Mouse (Mus musculus): Measurements from ENCODE around the gene Neurl1a. TPM values are rescaled to one million over a fixed set of nuclear protein-coding genes. Genes with fewer than 3 reads are reported as not detected.

Gene Neurl1a
- polyA plus RNA-seq, 1 experiment from 2014 or later = 1.1 TPM

DNA sequence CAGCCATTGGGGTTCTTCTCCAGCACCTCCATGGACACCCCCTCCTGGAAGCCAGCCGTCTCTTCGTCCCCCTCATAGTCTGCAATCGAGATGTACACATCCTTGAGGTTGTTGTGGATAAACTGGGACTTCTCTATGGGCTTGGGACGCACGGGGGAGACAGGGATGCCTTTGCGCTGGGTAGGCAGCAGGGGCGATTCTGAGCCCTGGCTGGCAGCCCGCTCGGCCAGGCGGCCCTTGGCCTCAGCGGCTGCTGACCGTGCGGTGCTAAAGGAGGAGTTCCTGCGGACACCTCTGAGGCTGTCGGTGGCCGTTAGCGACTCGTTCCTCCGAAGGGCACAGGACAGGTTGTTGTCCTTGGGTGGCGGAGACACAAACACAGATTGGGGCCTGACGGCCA is 88.4 kb downstream of the Neurl1a start:
- Histone ChIP-seq H3K4me2 (no peak overlapping the region), H3K4me3 (replicated peaks) (no peak overlapping the region), H3K9me3 (replicated peaks) (no peaks in the 10 kb centered on the region), H3K27me3 (no peaks in the 10 kb centered on the region), H3K4me1 (replicated peaks) (no peaks in the 10 kb centered on the region), H3K27ac (no peak overlapping the region), H3K9ac (no peak overlapping the region), H3K36me3 (peaks cover 21% of the 10 kb centered on the region)
- 84% methylated on average over 21 of the region's 21 CpGs for WGBS (ENCODE audit: insufficient replicate concordance)
- no peak for DNase-seq
- ATAC-seq (ENCODE audit: low read depth) = no peak

DNA sequence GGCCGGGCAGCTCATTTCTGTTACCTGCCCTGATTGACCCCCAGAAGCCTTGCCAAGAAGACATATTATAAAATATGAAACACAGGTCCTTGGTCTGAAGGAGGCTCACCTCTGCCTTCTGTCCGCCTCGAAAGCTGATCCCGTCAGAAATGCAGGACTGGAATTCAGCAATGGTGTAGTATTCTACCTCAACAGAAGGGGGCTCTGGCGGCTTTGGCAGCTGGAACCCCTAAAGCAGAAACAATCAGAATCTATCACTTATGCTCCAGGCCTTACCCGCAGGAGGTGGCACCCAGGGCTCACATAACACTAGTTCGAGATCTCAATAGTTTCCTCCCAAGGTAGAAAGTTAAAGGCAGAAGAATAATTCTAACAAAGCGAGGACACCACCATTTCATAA is 91.1 kb downstream of the Neurl1a start:
- no peaks in the 10 kb centered on the region for H3K4me1 ChIP-seq (replicated peaks)
- peaks cover 35% of the 10 kb centered on the region for H3K36me3 ChIP-seq
- ATAC-seq (ENCODE audit: low read depth) = no peak
- no peak overlapping the region for H3K4me2 ChIP-seq
- no peak overlapping the region for H3K4me3 ChIP-seq (replicated peaks)
- H3K27me3 ChIP-seq = no peaks in the 10 kb centered on the region
- no peaks in the 10 kb centered on the region for H3K9me3 ChIP-seq (replicated peaks)
- DNase-seq = no peak
- no peak overlapping the region for H3K9ac ChIP-seq
- H3K27ac ChIP-seq = no peak overlapping the region
- 53% methylated on average over 8 of the region's 8 CpGs for WGBS (ENCODE audit: insufficient replicate concordance)

DNA sequence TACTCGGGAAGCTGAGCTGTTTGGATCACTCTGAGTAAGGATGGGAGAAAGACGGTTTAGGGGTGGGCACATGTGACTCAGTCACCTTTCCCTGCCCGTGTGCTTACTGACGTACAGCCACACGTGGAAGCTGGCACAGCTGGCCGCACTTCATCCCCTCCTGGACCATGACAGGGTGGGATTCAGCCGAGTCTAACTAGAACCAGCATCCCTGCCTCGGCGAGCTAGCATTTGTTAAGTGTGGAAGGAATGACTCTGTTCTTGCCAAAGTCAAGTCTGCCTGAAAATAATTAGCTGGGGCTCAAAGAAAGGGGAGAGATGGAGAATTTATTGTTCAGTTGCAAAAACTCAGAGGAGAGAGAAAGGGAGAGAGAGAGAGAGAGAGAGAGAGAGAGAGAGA is 91.9 kb downstream of the Neurl1a start:
- H3K36me3 ChIP-seq = peaks cover 35% of the 10 kb centered on the region

DNA sequence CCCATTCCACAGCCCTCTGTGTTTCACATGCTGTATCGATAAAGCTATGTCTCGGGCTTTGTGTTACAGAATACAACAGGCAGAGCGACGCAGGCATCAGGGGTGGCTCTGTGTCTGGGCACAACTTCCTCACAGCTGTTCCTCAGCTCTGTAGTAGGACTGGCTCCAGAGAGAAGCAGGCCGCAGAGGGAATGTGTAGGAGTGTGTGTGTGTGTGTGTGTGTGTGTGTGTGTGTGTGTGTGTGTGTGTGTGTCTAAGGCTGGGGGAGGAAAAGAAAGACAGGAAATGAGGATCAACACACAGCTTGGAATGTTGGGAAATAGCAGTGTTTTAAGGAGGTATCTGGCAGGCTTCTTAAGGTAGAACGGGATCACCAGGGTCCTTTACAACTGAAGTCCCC is 98.1 kb downstream of the Neurl1a start:
- Histone ChIP-seq H3K36me3 (peaks cover 30% of the 10 kb centered on the region; the same call in 1 of the 2 replicates), H3K4me3 (replicated peaks) (no peak overlapping the region), H3K27ac (no peak overlapping the region; the same call in 1 of the 2 replicates), H3K9ac (no peak overlapping the region), H3K4me2 (no peak overlapping the region), H3K4me1 (replicated peaks) (peaks cover 18% of the 10 kb centered on the region), H3K9me3 (replicated peaks) (no peaks in the 10 kb centered on the region), H3K27me3 (no peaks in the 10 kb centered on the region)
- 66% methylated on average over 6 of the region's 6 CpGs for WGBS (ENCODE audit: insufficient replicate concordance)
- no peak for ATAC-seq (ENCODE audit: low read depth)
- DNase-seq = no peak

More for the DNA sequence above, 91.9 kb downstream of the Neurl1a start:
- no peak overlapping the region for H3K4me2 ChIP-seq
- WGBS (ENCODE audit: insufficient replicate concordance) = 73% methylated on average over 9 of the region's 9 CpGs
- no peak overlapping the region for H3K4me3 ChIP-seq (replicated peaks)
- no peaks in the 10 kb centered on the region for H3K27me3 ChIP-seq
- no peak overlapping the region for H3K27ac ChIP-seq
- no peak overlapping the region for H3K9ac ChIP-seq
- H3K4me1 ChIP-seq (replicated peaks) = no peaks in the 10 kb centered on the region
- no peak for DNase-seq
- H3K9me3 ChIP-seq (replicated peaks) = no peaks in the 10 kb centered on the region
- ATAC-seq (ENCODE audit: low read depth) = no peak

DNA sequence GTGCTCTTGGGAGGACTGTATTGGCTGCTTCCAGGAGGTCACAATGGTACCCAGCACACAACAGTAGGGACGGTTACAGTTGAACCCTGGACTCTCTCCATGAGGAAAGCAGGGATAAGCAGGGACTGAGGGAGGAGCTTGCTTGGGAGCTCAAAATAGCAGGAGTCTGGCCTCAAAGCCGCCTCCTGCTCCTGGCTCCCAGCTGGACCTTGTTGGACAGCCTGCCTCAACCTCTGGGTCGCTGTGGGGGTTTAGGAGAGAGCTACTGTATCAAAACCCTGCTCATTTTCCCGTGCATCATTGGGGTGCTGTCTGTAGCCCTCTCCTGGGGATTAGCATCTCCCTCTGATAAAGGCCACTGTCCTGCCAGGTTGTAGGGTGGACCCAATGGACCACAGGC is 100.8 kb downstream of the Neurl1a start:
- Histone ChIP-seq H3K9me3 (replicated peaks) (no peaks in the 10 kb centered on the region), H3K4me1 (replicated peaks) (peaks cover 18% of the 10 kb centered on the region), H3K27ac (no peak overlapping the region), H3K9ac (no peak overlapping the region), H3K4me3 (replicated peaks) (no peak overlapping the region), H3K36me3 (peaks cover 24% of the 10 kb centered on the region), H3K4me2 (no peak overlapping the region), H3K27me3 (no peaks in the 10 kb centered on the region)
- WGBS (ENCODE audit: insufficient replicate concordance) = 58% methylated on average over 4 of the region's 4 CpGs
- ATAC-seq (ENCODE audit: low read depth) (peak; percentile 23; the same call in 1 of the 2 replicates), DNase-seq (no peak)

DNA sequence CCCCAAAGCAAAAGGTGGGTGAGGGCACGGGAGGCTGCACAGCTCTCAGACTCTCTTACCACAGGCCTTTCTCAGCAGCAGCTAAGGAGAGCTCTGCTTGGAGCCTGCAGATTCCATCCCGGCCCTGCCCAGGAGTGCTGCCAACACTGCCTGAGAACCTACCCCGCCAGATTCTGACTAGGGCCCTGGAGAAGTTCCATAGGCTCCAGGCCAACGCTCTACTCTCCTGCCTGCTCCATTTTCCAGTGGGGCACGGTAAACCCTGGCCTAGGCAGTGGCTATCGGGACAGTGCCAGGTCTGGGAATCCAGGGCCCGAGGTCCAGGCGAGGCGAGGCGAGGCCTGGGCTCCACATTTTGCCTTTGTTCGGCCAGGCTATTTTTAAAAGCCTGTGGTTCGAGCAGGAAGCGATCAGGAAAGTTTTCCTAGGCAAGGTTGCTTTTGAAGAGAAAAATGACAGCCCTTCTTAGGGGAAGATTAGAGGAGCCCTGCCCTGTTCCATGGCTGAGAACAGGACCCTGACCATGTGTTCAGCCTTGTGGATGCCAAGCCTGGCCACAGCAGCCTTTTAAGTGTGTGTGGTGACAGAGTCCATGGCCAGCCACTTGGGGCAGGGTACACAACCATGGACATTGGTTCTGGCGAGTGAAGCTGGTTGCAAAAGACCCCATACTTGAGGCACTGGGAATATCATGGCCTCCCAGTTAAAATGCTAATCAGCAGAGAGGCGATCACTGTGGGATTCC is 101.3 kb downstream of the Neurl1a start:
- no peak overlapping the region for H3K4me2 ChIP-seq
- H3K27me3 ChIP-seq = no peaks in the 10 kb centered on the region
- H3K4me1 ChIP-seq (replicated peaks) = peaks cover 18% of the 10 kb centered on the region
- H3K9ac ChIP-seq = no peak overlapping the region
- DNase-seq = no peak
- H3K36me3 ChIP-seq = peaks cover 22% of the 10 kb centered on the region
- no peak overlapping the region; the same call in 1 of the 2 replicates for H3K27ac ChIP-seq
- WGBS (ENCODE audit: insufficient replicate concordance) = 69% methylated on average over 15 of the region's 15 CpGs
- ATAC-seq (ENCODE audit: low read depth) = no peak
- no peaks in the 10 kb centered on the region for H3K9me3 ChIP-seq (replicated peaks)
- H3K4me3 ChIP-seq (replicated peaks) = no peak overlapping the region

DNA sequence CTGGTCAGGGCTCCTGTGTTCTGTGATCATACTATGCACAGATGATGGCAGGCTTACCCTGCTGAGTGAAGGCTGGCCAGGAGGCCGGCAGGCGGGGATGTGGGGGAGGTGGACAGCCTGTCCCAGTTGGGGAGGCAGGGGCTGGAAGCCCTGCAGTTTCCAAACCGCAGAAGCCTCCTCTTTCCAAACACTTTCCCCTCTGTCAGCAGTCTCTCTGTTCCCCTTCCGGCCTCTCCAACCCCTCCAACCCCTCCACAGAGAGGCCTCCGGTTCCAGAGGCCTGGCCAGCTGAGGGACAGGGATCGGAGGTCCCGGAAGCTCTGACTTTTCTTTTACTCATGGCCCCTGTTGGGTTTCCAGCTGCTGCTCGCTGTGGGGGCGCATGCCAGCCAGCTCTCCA is 102.3 kb downstream of the Neurl1a start:
- DNase-seq = no peak
- Histone ChIP-seq H3K4me2 (no peak overlapping the region), H3K9me3 (replicated peaks) (no peaks in the 10 kb centered on the region), H3K27ac (no peak overlapping the region), H3K36me3 (peaks cover 19% of the 10 kb centered on the region), H3K9ac (no peak overlapping the region), H3K4me3 (replicated peaks) (no peak overlapping the region), H3K27me3 (no peaks in the 10 kb centered on the region), H3K4me1 (replicated peaks) (peaks cover 18% of the 10 kb centered on the region)
- 71% methylated on average over 9 of the region's 9 CpGs for WGBS (ENCODE audit: insufficient replicate concordance)
- ATAC-seq (ENCODE audit: low read depth) = no peak

DNA sequence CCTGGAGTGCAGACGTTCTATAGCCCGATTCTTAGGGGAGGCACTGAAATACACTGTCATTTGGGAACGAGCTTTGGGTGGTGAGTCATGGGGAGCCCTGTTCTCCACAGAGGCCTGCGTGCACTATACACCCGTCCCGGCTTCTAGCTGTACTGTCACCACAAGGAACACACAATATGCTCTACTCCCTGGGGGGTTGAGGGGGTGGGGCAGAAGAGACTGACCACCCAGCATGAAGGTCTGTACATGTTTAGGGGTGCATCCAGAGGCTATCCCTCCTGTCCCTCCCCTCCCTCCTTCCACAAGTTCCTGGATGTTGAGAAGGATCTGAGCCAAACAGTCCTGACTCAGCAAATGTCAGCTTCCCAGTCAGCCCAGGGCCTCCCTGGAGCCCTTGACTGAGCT is 103.4 kb downstream of the Neurl1a start:
- Histone ChIP-seq H3K4me1 (replicated peaks) (peaks cover 18% of the 10 kb centered on the region), H3K4me3 (replicated peaks) (no peak overlapping the region), H3K9me3 (replicated peaks) (no peaks in the 10 kb centered on the region), H3K9ac (no peak overlapping the region), H3K27ac (no peak overlapping the region), H3K4me2 (no peak overlapping the region), H3K36me3 (peaks cover 17% of the 10 kb centered on the region), H3K27me3 (no peaks in the 10 kb centered on the region)
- ATAC-seq (ENCODE audit: low read depth) (no peak), DNase-seq (no peak)
- WGBS (ENCODE audit: insufficient replicate concordance) = 74% methylated on average over 6 of the region's 6 CpGs

DNA sequence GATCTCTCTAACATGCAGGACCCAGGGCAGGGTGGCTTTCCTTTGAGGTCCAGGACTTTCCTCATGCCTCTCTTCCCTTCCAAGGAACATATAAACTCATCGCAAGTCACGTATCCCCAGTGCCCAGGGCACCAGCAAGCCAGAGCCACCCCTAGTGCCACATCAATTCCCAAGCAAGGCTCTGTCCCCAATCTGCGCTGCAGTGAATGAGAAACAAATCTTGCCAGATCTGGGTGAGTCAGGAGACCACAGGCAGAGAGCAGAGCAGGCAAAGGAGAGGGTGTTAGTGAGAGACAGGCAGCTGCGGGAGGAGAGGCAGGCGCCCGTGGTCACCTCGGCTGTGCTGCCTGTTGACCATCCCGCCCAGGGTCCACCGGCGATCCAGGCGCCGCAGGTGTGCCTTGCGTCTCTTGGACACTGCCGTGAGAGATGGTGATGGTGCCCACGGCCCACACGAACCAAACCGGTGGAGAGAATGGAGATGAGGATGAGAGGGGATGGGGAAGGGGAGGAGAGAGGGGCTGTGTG is 104.1 kb downstream of the Neurl1a start:
- Histone ChIP-seq H3K4me1 (replicated peaks) (peaks cover 18% of the 10 kb centered on the region), H3K36me3 (peaks cover 17% of the 10 kb centered on the region), H3K9me3 (replicated peaks) (no peaks in the 10 kb centered on the region), H3K27ac (no peak overlapping the region), H3K27me3 (no peaks in the 10 kb centered on the region), H3K4me3 (replicated peaks) (no peak overlapping the region), H3K4me2 (no peak overlapping the region), H3K9ac (no peak overlapping the region)
- no peak for ATAC-seq (ENCODE audit: low read depth)
- DNase-seq = no peak
- WGBS (ENCODE audit: insufficient replicate concordance) = 85% methylated on average over 17 of the region's 17 CpGs

DNA sequence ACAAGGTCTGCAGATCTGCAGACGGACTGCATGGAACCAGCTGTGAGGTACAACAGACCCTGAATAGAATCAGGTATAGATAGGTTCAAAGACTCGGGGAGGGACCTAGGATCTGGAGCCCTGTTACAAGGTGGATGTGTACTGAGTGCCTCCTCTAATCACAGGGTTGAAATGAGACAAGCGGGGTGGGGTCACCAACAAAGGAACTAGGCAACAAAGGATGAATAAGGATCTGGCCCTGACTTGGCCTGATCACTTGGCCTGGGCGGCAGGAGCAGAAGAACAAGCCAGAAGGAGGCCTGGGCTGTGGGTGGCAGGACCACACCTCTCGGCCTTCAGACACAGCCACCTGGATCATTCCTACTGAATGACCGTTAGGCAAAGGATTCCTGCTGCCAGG is 107.0 kb downstream of the Neurl1a start:
- no peak overlapping the region for H3K9ac ChIP-seq
- H3K27me3 ChIP-seq = no peaks in the 10 kb centered on the region
- no peak overlapping the region for H3K4me2 ChIP-seq
- peaks cover 2% of the 10 kb centered on the region; the same call in 1 of the 2 replicates for H3K4me1 ChIP-seq (replicated peaks)
- no peak overlapping the region for H3K27ac ChIP-seq
- WGBS (ENCODE audit: insufficient replicate concordance) = 67% methylated on average over 6 of the region's 6 CpGs
- H3K9me3 ChIP-seq (replicated peaks) = no peaks in the 10 kb centered on the region
- ATAC-seq (ENCODE audit: low read depth) = no peak
- no peak for DNase-seq
- H3K4me3 ChIP-seq (replicated peaks) = no peak overlapping the region
- H3K36me3 ChIP-seq = peaks cover 11% of the 10 kb centered on the region

DNA sequence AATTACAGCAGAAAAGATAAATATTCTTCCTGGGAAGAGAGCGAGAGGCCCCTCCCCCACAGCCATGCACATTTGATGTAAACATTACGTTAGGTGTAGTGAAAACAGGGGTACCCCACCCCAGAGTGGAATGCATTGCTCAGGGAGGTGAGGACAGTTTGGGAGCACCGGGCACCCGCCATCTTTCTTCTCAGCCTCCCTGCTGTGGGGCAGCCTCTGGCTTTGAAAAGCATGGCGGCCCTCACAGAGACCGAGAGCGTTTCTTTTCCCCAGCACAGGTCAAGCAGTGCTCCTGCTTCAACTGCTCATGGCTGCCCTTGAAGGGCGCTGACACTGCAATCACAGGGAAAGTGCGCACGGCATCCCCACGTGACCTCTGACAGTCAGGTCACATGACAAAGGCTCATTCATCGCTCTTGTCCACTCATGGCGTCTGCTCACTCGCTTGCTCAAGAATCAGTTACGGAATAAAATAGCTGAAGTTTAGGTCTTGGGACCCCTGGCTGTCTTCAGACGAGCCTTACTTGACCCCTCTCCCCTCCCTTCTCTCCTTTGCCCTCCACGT is 108.3 kb downstream of the Neurl1a start:
- no peak overlapping the region for H3K9ac ChIP-seq
- no peak overlapping the region for H3K4me3 ChIP-seq (replicated peaks)
- H3K4me2 ChIP-seq = no peak overlapping the region
- no peaks in the 10 kb centered on the region for H3K9me3 ChIP-seq (replicated peaks)
- DNase-seq = no peak
- no peak overlapping the region for H3K27ac ChIP-seq
- no peak for ATAC-seq (ENCODE audit: low read depth)
- peaks cover 11% of the 10 kb centered on the region for H3K36me3 ChIP-seq
- no peaks in the 10 kb centered on the region for H3K27me3 ChIP-seq
- WGBS (ENCODE audit: insufficient replicate concordance) = 71% methylated on average over 17 of the region's 17 CpGs
- no peaks in the 10 kb centered on the region for H3K4me1 ChIP-seq (replicated peaks)

Measured in liver, embryonic 13.5 days (tissue).